Mouse (Mus musculus) splenic B cell, adult 2 months (primary cell): ENCODE data around the gene Ccdc71l.
A peak's percentile ranks its signal among the peaks of the same experiment; 100 is the strongest.

Experiments used
- DNase-seq: peaks from one replicate; pipeline ENCODE4 v3.0.0-alpha.2; 2011; ENCODE audit warnings: low read depth, low spot score
- H3K27me3 ChIP-seq: 2 replicates; pipeline ENCODE4 v1.6.1; 2012; ENCODE audit warnings: mild to moderate bottlenecking, low read length, moderate library complexity, mixed read lengths; ENCODE audit not compliant: control insufficient read depth, poor library complexity, insufficient read depth, severe bottlenecking
- H3K36me3 ChIP-seq: 2 replicates; pipeline ENCODE4 v1.6.1; 2012; ENCODE audit warnings: mild to moderate bottlenecking, low read length, moderate library complexity, mixed read lengths; ENCODE audit not compliant: control insufficient read depth, poor library complexity, insufficient read depth, severe bottlenecking

Gene Ccdc71l

GRCm38 (mm10) chr12:32378528-32379295, at the start of gene Ccdc71l:
Ccdc71l (plus strand) TSS chr12:32378704.
- DNase-seq: peak; percentile 86
- Histone ChIP-seq H3K36me3 (no peaks in the 10 kb centered on the region), H3K27me3 (no peaks in the 10 kb centered on the region)

GRCm38 (mm10) chr12:32339078-32339477, 39.4 kb upstream of the Ccdc71l start:
- Histone ChIP-seq H3K36me3 (no peaks in the 10 kb centered on the region), H3K27me3 (no peaks in the 10 kb centered on the region)
- DNase-seq: no peak

- DNase-seq: no peak
- no peaks in the 10 kb centered on the region for H3K36me3 ChIP-seq
- no peaks in the 10 kb centered on the region for H3K27me3 ChIP-seq
Measured at GRCm38 (mm10) chr12:32343487-32343886, 35.0 kb upstream of the Ccdc71l start.

GRCm38 (mm10) chr12:32346121-32346520, 32.4 kb upstream of the Ccdc71l start:
- no peaks in the 10 kb centered on the region for H3K36me3 ChIP-seq
- no peak for DNase-seq
- no peaks in the 10 kb centered on the region for H3K27me3 ChIP-seq

GRCm38 (mm10) chr12:32348493-32348892, 30.0 kb upstream of the Ccdc71l start:
- H3K27me3 ChIP-seq: no peaks in the 10 kb centered on the region
- no peaks in the 10 kb centered on the region for H3K36me3 ChIP-seq
- no peak for DNase-seq

- Histone ChIP-seq H3K27me3 (no peaks in the 10 kb centered on the region), H3K36me3 (no peaks in the 10 kb centered on the region)
- no peak for DNase-seq
Measured at GRCm38 (mm10) chr12:32351874-32352273, 26.6 kb upstream of the Ccdc71l start.

GRCm38 (mm10) chr12:32379296-32379725, 807 bp downstream of the Ccdc71l start:
- DNase-seq: peak; percentile 91
- Histone ChIP-seq H3K36me3 (no peaks in the 10 kb centered on the region), H3K27me3 (no peaks in the 10 kb centered on the region)

GRCm38 (mm10) chr12:32379731-32380130, 1.2 kb downstream of the Ccdc71l start:
- H3K36me3 ChIP-seq: no peaks in the 10 kb centered on the region
- no peaks in the 10 kb centered on the region for H3K27me3 ChIP-seq
- DNase-seq: no peak

- no peak for DNase-seq
- H3K36me3 ChIP-seq: no peaks in the 10 kb centered on the region
Measured at GRCm38 (mm10) chr12:32380457-32380856, 2.0 kb downstream of the Ccdc71l start.

GRCm38 (mm10) chr12:32381011-32381410, 2.5 kb downstream of the Ccdc71l start:
- DNase-seq: no peak
- no peaks in the 10 kb centered on the region for H3K36me3 ChIP-seq
- H3K27me3 ChIP-seq: no peaks in the 10 kb centered on the region

More at GRCm38 (mm10) chr12:32380457-32380856, 2.0 kb downstream of the Ccdc71l start:
- H3K27me3 ChIP-seq: no peaks in the 10 kb centered on the region

GRCm38 (mm10) chr12:32419537-32419936, 41.0 kb downstream of the Ccdc71l start:
- H3K27me3 ChIP-seq: no peaks in the 10 kb centered on the region
- no peak for DNase-seq
- no peaks in the 10 kb centered on the region for H3K36me3 ChIP-seq

- DNase-seq: no peak
- Histone ChIP-seq H3K27me3 (no peaks in the 10 kb centered on the region), H3K36me3 (no peaks in the 10 kb centered on the region)
Measured at GRCm38 (mm10) chr12:32427832-32428231, 49.3 kb downstream of the Ccdc71l start.

GRCm38 (mm10) chr12:32431004-32431403, 52.5 kb downstream of the Ccdc71l start:
- Histone ChIP-seq H3K27me3 (no peaks in the 10 kb centered on the region), H3K36me3 (no peaks in the 10 kb centered on the region)
- DNase-seq: no peak
